Mouse (Mus musculus) small intestine, adult 2 months (tissue): ENCODE measurements around the gene Iqca.

ENCODE experiments used
- CTCF ChIP-seq: fragments of 200-500 bp; IDR thresholded peaks from 2 replicates; pipeline ENCODE4 v1.5.1; 2012; ENCODE audit warnings: low read depth, mild to moderate bottlenecking, control low read depth, inconsistent platforms, low read length, moderate library complexity, mixed read lengths; ENCODE audit not compliant: insufficient replicate concordance, insufficient read length; ENCODE audit errors: extremely low read depth
- POLR2A ChIP-seq: fragments of 200-500 bp; IDR thresholded peaks from 2 replicates; pipeline ENCODE4 v1.6.1; 2012; ENCODE audit warnings: low read depth, mild to moderate bottlenecking, control low read depth, inconsistent platforms, low read length, moderate library complexity

DNA sequence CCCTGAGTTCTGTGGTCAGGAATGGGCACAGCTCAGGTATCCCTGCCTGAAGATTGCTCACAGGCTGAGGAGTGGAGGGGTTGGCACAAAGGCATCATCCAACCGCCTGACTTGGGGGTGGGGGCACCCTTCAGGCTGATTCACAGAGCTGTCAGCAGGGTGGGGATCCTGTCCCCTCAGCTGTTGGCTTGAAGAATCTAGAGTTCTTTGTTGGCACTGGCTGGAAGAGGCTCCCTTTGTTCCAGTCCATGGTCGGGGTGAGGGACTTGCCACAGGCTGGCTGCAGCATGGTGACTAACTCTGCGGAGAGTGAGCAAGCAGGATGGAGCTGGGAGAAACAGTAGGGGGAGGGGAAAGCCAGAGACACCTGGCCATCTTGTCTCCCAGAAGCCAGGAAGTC lies 11.1 kb upstream of the Iqca start:
- TF ChIP-seq CTCF (no peak), POLR2A (no peak)
